Comparison of ENCODE assay signal across 27 mouse cellular contexts in genomic region chr6:134087709-134088108, GRCm38 (mm10). TPM values are rescaled to one million over a fixed set of nuclear protein-coding genes. Genes with fewer than 3 reads are reported as not detected.
DNase-seq lines count a peak whose midpoint lies in the region; ATAC-seq and TF ChIP-seq lines count a peak whose summit lies in the region.
"Had no signal": no experiment of that assay in that cellular context is flagged by ENCODE, and none has a peak within 500 bp of the region (broad histone marks: within the 10 kb centered on the region; RNA-seq: fewer than 3 reads in every experiment).

No protein-coding gene starts in this region.

- H3K4me2 ChIP-seq in kidney, embryonic 15.5 days: no peak overlapping the region
- H3K4me2 ChIP-seq: embryonic facial prominence, embryonic 13.5 days; hindbrain, embryonic 12.5 days; hindbrain, embryonic 15.5 days; intestine, embryonic 15.5 days had no signal

- intact Hi-C loops in heart, postnatal 25 days (cut with DNase I): no loop called here

- no peak for TF ChIP-seq POLR2A in embryonic fibroblast, embryonic 13.5 days (IDR thresholded peaks at IDR 0.05; ENCODE audit: low read depth, low read length)

- no peak for TF ChIP-seq CTCF in embryonic fibroblast, embryonic 13.5 days (IDR thresholded peaks at IDR 0.05; ENCODE audit: borderline replicate concordance, insufficient read depth, low read length)

- H3K27me3 ChIP-seq in heart, embryonic 10.5 days (ENCODE audit: insufficient read depth, poor library complexity, severe bottlenecking): no peaks in the 10 kb centered on the region
- no peaks in the 10 kb centered on the region for H3K27me3 ChIP-seq in kidney, embryonic 15.5 days
- H3K27me3 ChIP-seq: embryonic facial prominence, embryonic 13.5 days; hindbrain, embryonic 12.5 days; hindbrain, embryonic 15.5 days; intestine, embryonic 15.5 days had no signal

- H3K4me3 ChIP-seq in heart, embryonic 10.5 days: no peak overlapping the region
- H3K4me3 ChIP-seq in embryonic fibroblast, embryonic 13.5 days (ENCODE audit: insufficient read depth, low read length): no peak overlapping the region
- H3K4me3 ChIP-seq in kidney, embryonic 15.5 days (replicated peaks): no peak overlapping the region
- H3K4me3 ChIP-seq: embryonic facial prominence, embryonic 10.5 days; embryonic facial prominence, embryonic 13.5 days; gastrocnemius, adult 2 months; hindbrain, embryonic 12.5 days; hindbrain, embryonic 15.5 days; intestine, embryonic 15.5 days had no signal

- H3K9me3 ChIP-seq in heart, embryonic 10.5 days: no peaks in the 10 kb centered on the region
- no peaks in the 10 kb centered on the region for H3K9me3 ChIP-seq in kidney, embryonic 15.5 days (replicated peaks)
- H3K9me3 ChIP-seq: embryonic facial prominence, embryonic 10.5 days; embryonic facial prominence, embryonic 13.5 days; hindbrain, embryonic 12.5 days; hindbrain, embryonic 15.5 days; intestine, embryonic 15.5 days had no signal

- H3K4me1 ChIP-seq in heart, embryonic 10.5 days: peaks cover 78% of the 10 kb centered on the region
- peaks cover 42% of the 10 kb centered on the region for H3K4me1 ChIP-seq in embryonic fibroblast, embryonic 13.5 days (ENCODE audit: control insufficient read depth, insufficient read depth, low read length)
- H3K4me1 ChIP-seq in kidney, embryonic 15.5 days: peaks cover 36% of the 10 kb centered on the region

- peak overlapping the region; percentile 77; the same call in 1 of the 2 replicates for H3K27ac ChIP-seq in heart, embryonic 10.5 days
- H3K27ac ChIP-seq in embryonic fibroblast, embryonic 13.5 days (ENCODE audit: insufficient read depth, low read length): peak overlapping the region; percentile 88
- H3K27ac ChIP-seq in kidney, embryonic 15.5 days: no peak overlapping the region
- H3K27ac ChIP-seq: embryonic facial prominence, embryonic 10.5 days; embryonic facial prominence, embryonic 13.5 days; gastrocnemius, adult 2 months; hindbrain, embryonic 12.5 days; hindbrain, embryonic 15.5 days; intestine, embryonic 15.5 days had no signal

- DNase-seq in heart, embryonic 10.5 days (ENCODE audit: low spot score): no peak
- no peak for DNase-seq in heart, postnatal 25 days (ENCODE audit: low spot score)
- DNase-seq in thymus, postnatal 0 days (ENCODE audit: low spot score): peak; percentile 15
- no peak for DNase-seq in thymus, postnatal 36 days
- DNase-seq in right cerebral cortex, postnatal 14 days: no peak
- DNase-seq: adrenal gland, adult 8-10 months; adrenal gland, postnatal 25 days; B cell, adult 2 months; cerebellum, adult 11-12 months; cerebellum, adult 8-10 months; cerebellum, postnatal 10 days; cerebellum, postnatal 36 days; embryo, embryonic 11 days; forebrain, postnatal 0 days; gastrocnemius, adult 2 months; gastrocnemius, postnatal 14 days; heart, adult 11 months; kidney, adult 11 months had no signal

- WGBS in heart, embryonic 10.5 days: 78% methylated on average over 4 of the region's 4 CpGs
- 79% methylated on average over 4 of the region's 4 CpGs for WGBS in kidney, embryonic 15.5 days

- no peak overlapping the region for H3K9ac ChIP-seq in kidney, embryonic 15.5 days
- H3K9ac ChIP-seq: embryonic facial prominence, embryonic 13.5 days; forebrain, postnatal 0 days; hindbrain, embryonic 12.5 days; hindbrain, embryonic 15.5 days; intestine, embryonic 15.5 days had no signal

- H3K36me3 ChIP-seq in heart, embryonic 10.5 days: 0 out of 2 replicates have a peak, but pooled peaks cover 2% of the 10 kb centered on the region
- H3K36me3 ChIP-seq in kidney, embryonic 15.5 days: no peaks in the 10 kb centered on the region
- H3K36me3 ChIP-seq: hindbrain, embryonic 12.5 days; hindbrain, embryonic 15.5 days; intestine, embryonic 15.5 days had no signal

- ATAC-seq in kidney, embryonic 15.5 days (replicated peaks; ENCODE audit: low FRiP score): no peak
- ATAC-seq: activated CD4-positive, CD25-positive, alpha-beta regulatory T cell, adult 4 months; forebrain, embryonic 14.5 days; forebrain, postnatal 0 days; intestine, embryonic 15.5 days had no signal

RNA-seq across cellular contexts. Expression of gene Etv6, which starts 52.2 kb away (rescaled TPM):
- 16.2 and 17.2 TPM in 2 replicates for polyA plus RNA-seq in heart, embryonic 10.5 days (2016; fragmentation: Nextera tagmentation; extraction: Ambion mirVana)
- total RNA-seq in heart, postnatal 25 days (2021): 10 to 100 TPM; 11.4 to 13.0 TPM
- polyA plus RNA-seq in thymus, postnatal 0 days (2015; fragmentation: Nextera tagmentation; extraction: Ambion mirVana): 11.8 and 12.1 TPM in 2 replicates
- polyA plus RNA-seq in embryonic fibroblast, embryonic 13.5 days (2011; ENCODE audit: insufficient read length, low read depth, missing spikeins): 25.8 and 29.5 TPM in 2 replicates
- 11.4 and 13.0 TPM in 2 replicates for polyA plus RNA-seq in kidney, embryonic 15.5 days (2015; fragmentation: Nextera tagmentation; extraction: Ambion mirVana)
